Mouse (Mus musculus): Measurements from ENCODE around the gene Styk1.

- TF ChIP-seq CTCF (conservative IDR thresholded peaks at IDR 0.05; ENCODE audit: low read length) (no peak), POU5F1 (IDR thresholded peaks at IDR 0.05; ENCODE audit: borderline replicate concordance, low read length) (no peak)
Observed at GRCm38 (mm10) chr6:131387221-131388039, 34.0 kb upstream of the Styk1 start.
